Comparison of ENCODE assay signal across 19 mouse cellular contexts in the genomic region with DNA sequence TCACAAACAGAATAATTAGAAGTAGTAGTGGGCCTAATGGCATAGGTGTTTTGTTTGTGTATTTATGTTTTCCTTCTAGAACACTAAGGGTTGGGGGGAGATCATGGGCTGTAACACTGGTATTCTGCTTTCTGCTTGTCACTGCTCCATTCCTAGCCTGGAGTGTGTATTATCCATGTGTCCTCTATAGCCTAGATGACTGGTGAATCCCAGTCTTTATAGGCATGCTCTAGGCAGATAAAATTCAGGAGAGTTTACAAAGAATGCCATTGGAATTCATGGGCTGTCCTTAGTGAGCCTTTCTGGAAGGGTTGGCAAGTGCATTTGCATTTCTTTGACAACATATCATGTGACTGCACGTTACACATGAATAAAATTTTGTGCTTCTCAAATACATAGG. TPM values are rescaled to one million over a fixed set of nuclear protein-coding genes. Genes with fewer than 3 reads are reported as not detected.
A peak's percentile ranks its signal among the peaks of the same experiment; 100 is the strongest.
DNase-seq lines count a peak whose midpoint lies in the region; ATAC-seq and TF ChIP-seq lines count a peak whose summit lies in the region.
"Had no signal": no experiment of that assay in that cellular context is flagged by ENCODE, and none has a peak within 500 bp of the region (broad histone marks: within the 10 kb centered on the region; RNA-seq: fewer than 3 reads in every experiment).

No protein-coding gene starts in this region.

- no peaks in the 10 kb centered on the region for H3K36me3 ChIP-seq in forebrain, postnatal 0 days (ENCODE audit: insufficient read depth)
- H3K36me3 ChIP-seq in forebrain, embryonic 12.5 days (replicated peaks): peaks cover 29% of the 10 kb centered on the region
- H3K36me3 ChIP-seq in midbrain, embryonic 11.5 days (ENCODE audit: control insufficient read depth, insufficient read depth, low read length): peaks cover 4% of the 10 kb centered on the region; the same call in 1 of the 2 replicates
- peaks cover 39% of the 10 kb centered on the region for H3K36me3 ChIP-seq in midbrain, embryonic 10.5 days
- H3K36me3 ChIP-seq in midbrain, embryonic 15.5 days (replicated peaks): no peaks in the 10 kb centered on the region

- no peak for TF ChIP-seq CTCF in forebrain, postnatal 0 days (IDR thresholded peaks at IDR 0.05; ENCODE audit: low read depth)

- H3K4me3 ChIP-seq in forebrain, postnatal 0 days (ENCODE audit: low read depth, low read length): no peak overlapping the region
- H3K4me3 ChIP-seq in forebrain, embryonic 12.5 days (replicated peaks): no peak overlapping the region
- no peak overlapping the region for H3K4me3 ChIP-seq in midbrain, embryonic 11.5 days (ENCODE audit: low read depth, low read length)
- H3K4me3 ChIP-seq in midbrain, embryonic 10.5 days: no peak overlapping the region
- H3K4me3 ChIP-seq in midbrain, embryonic 15.5 days: no peak overlapping the region
- H3K4me3 ChIP-seq: embryonic facial prominence, embryonic 12.5 days; heart, embryonic 10.5 days had no signal

- peak; percentile 40 for ATAC-seq in forebrain, postnatal 0 days
- ATAC-seq in forebrain, embryonic 12.5 days (ENCODE audit: low FRiP score): no peak
- no peak for ATAC-seq in midbrain, embryonic 11.5 days (ENCODE audit: low FRiP score)
- ATAC-seq in midbrain, embryonic 15.5 days (replicated peaks): peak; percentile 83
- ATAC-seq: hindbrain, embryonic 16.5 days had no signal

- no peak for DNase-seq in forebrain, postnatal 0 days
- peak; percentile 33 for DNase-seq in midbrain, embryonic 11.5 days (ENCODE audit: low spot score, missing footprints)
- DNase-seq in midbrain, embryonic 10.5 days (ENCODE audit: low spot score): no peak
- no peak for DNase-seq in T-cell, adult 2 months (ENCODE audit: low spot score)
- no peak for DNase-seq in cerebellum, adult 8-10 months
- DNase-seq: adrenal gland, adult 8-10 months; adrenal gland, postnatal 36 days; cerebellum, adult 11 months; cerebellum, adult 9-10 months; cerebellum, postnatal 25 days; gastrocnemius, postnatal 36 days; heart, adult 18-20 months; heart, postnatal 14 days; kidney, adult 18-20 months had no signal

- no peaks in the 10 kb centered on the region for H3K27me3 ChIP-seq in forebrain, postnatal 0 days (ENCODE audit: insufficient read depth, low read length)
- no peaks in the 10 kb centered on the region for H3K27me3 ChIP-seq in forebrain, embryonic 12.5 days
- H3K27me3 ChIP-seq in midbrain, embryonic 11.5 days (ENCODE audit: control insufficient read depth, insufficient read depth, low read length): no peaks in the 10 kb centered on the region
- H3K27me3 ChIP-seq in midbrain, embryonic 10.5 days (ENCODE audit: low read depth, poor library complexity, severe bottlenecking): no peaks in the 10 kb centered on the region
- H3K27me3 ChIP-seq in midbrain, embryonic 15.5 days (replicated peaks): no peaks in the 10 kb centered on the region
- H3K27me3 ChIP-seq: embryonic facial prominence, embryonic 12.5 days had no signal

- no peaks in the 10 kb centered on the region for H3K4me1 ChIP-seq in forebrain, postnatal 0 days (ENCODE audit: insufficient read depth)
- no peaks in the 10 kb centered on the region for H3K4me1 ChIP-seq in forebrain, embryonic 12.5 days
- H3K4me1 ChIP-seq in midbrain, embryonic 11.5 days (ENCODE audit: control insufficient read depth, insufficient read depth, low read length): no peaks in the 10 kb centered on the region
- H3K4me1 ChIP-seq in midbrain, embryonic 10.5 days: no peaks in the 10 kb centered on the region
- H3K4me1 ChIP-seq in midbrain, embryonic 15.5 days: no peaks in the 10 kb centered on the region
- H3K4me1 ChIP-seq: embryonic facial prominence, embryonic 12.5 days had no signal

- H3K4me2 ChIP-seq in forebrain, postnatal 0 days (ENCODE audit: low read depth): no peak overlapping the region
- H3K4me2 ChIP-seq in forebrain, embryonic 12.5 days: no peak overlapping the region
- H3K4me2 ChIP-seq in midbrain, embryonic 11.5 days: no peak overlapping the region
- H3K4me2 ChIP-seq in midbrain, embryonic 15.5 days: no peak overlapping the region
- H3K4me2 ChIP-seq: embryonic facial prominence, embryonic 12.5 days had no signal

- H3K9ac ChIP-seq in forebrain, postnatal 0 days: no peak overlapping the region
- no peak overlapping the region for H3K9ac ChIP-seq in forebrain, embryonic 12.5 days
- no peak overlapping the region for H3K9ac ChIP-seq in midbrain, embryonic 11.5 days (ENCODE audit: low read length)
- H3K9ac ChIP-seq in midbrain, embryonic 15.5 days: no peak overlapping the region
- H3K9ac ChIP-seq: embryonic facial prominence, embryonic 12.5 days had no signal

- no peaks in the 10 kb centered on the region for H3K9me3 ChIP-seq in forebrain, postnatal 0 days (ENCODE audit: low read length)
- no peaks in the 10 kb centered on the region for H3K9me3 ChIP-seq in forebrain, embryonic 12.5 days
- no peaks in the 10 kb centered on the region for H3K9me3 ChIP-seq in midbrain, embryonic 11.5 days (ENCODE audit: control insufficient read depth, low read length)
- H3K9me3 ChIP-seq in midbrain, embryonic 10.5 days (replicated peaks): no peaks in the 10 kb centered on the region
- H3K9me3 ChIP-seq in midbrain, embryonic 15.5 days: no peaks in the 10 kb centered on the region
- H3K9me3 ChIP-seq: embryonic facial prominence, embryonic 12.5 days; heart, embryonic 10.5 days had no signal

- 32% methylated on average over 1 of the region's 1 CpGs for WGBS in forebrain, postnatal 0 days
- WGBS in forebrain, embryonic 12.5 days: 58% methylated on average over 1 of the region's 1 CpGs
- 66% methylated on average over 1 of the region's 1 CpGs for WGBS in midbrain, embryonic 11.5 days
- WGBS in midbrain, embryonic 10.5 days: 86% methylated on average over 1 of the region's 1 CpGs
- WGBS in midbrain, embryonic 15.5 days: 29% methylated on average over 1 of the region's 1 CpGs

- H3K27ac ChIP-seq in forebrain, postnatal 0 days (ENCODE audit: low read depth, low read length): no peak overlapping the region
- H3K27ac ChIP-seq in forebrain, embryonic 12.5 days: no peak overlapping the region
- H3K27ac ChIP-seq in midbrain, embryonic 11.5 days (ENCODE audit: low read depth, low read length): no peak overlapping the region
- no peak overlapping the region for H3K27ac ChIP-seq in midbrain, embryonic 10.5 days (replicated peaks)
- no peak overlapping the region for H3K27ac ChIP-seq in midbrain, embryonic 15.5 days
- H3K27ac ChIP-seq: embryonic facial prominence, embryonic 12.5 days; heart, embryonic 10.5 days had no signal

RNA-seq across cellular contexts. Expression of gene Plod2, which starts 44.0 kb away (rescaled TPM):
- 10.8 and 17.4 TPM in 2 replicates for total RNA-seq in forebrain, postnatal 0 days (2014; rRNA removed)
- polyA plus RNA-seq in forebrain, postnatal 0 days (2015; fragmentation: Nextera tagmentation; extraction: Ambion mirVana): 5.0 and 6.2 TPM in 2 replicates
- polyA plus RNA-seq in forebrain, embryonic 12.5 days (2016; fragmentation: Nextera tagmentation; extraction: Ambion mirVana): 22.8 and 23.6 TPM in 2 replicates
- polyA plus RNA-seq in midbrain, embryonic 11.5 days (2014; fragmentation: Nextera tagmentation; extraction: Ambion mirVana): 25.2 and 26.6 TPM in 2 replicates
- 23.3 and 25.6 TPM in 2 replicates for polyA plus RNA-seq in midbrain, embryonic 10.5 days (2016; fragmentation: Nextera tagmentation; extraction: Ambion mirVana)
- 11.0 and 11.8 TPM in 2 replicates for polyA plus RNA-seq in midbrain, embryonic 15.5 days (2015; fragmentation: Nextera tagmentation; extraction: Ambion mirVana)

Comparison
In these comparisons a context has a peak if more than half of its experiments do, and no peak if none do; other contexts are left out.
1. ATAC-seq: peak in forebrain, postnatal 0 days (single experiment) and midbrain, embryonic 15.5 days (single experiment); none in forebrain, embryonic 12.5 days (single experiment) and midbrain, embryonic 11.5 days (single experiment).